Mouse (Mus musculus): ENCODE measurements around the gene Upp2.

The Upp2 gene

DNA sequence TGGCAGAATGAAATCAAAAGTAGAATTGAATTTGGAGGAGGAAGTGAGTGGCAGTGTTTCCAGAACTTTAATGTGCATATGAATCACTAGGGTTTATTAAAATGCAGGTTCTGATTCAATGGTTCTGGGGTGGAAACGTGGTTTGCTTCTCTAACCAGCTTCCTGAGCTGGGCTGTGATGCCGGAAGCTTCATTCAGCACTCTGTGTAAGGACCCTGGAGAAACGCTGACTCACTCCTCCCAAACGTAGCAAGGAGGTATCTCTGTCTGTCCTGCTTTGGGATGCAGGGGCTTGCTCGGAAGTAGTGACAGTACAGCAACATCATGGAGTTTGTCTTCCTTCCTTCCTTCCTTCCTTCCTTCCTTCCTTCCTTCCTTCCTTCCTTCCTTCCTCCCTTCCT is 192.6 kb downstream of the Upp2 start:
- no peak for DNase-seq (ENCODE audit: low spot score)

DNA sequence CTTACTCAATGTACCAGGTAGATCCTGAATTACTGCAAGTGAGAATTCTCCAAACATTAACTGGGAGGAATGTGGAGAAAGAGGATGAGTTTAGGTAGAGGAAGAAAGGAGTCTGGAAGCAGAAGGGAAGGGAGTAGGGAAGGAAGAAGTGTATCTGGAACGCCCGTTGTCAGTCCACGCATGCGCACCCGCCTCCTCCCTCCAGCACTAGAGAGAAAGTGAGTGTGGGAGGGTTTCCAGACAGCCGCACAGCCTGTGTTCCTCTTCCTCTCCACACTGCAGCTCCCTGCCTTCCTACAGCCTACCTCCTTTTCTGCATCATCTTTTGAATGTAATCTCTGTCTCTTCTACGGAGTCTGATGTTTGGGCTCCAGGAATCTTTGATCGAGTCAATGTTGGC is 198.0 kb downstream of the Upp2 start:
- peak; percentile 41 for DNase-seq (ENCODE audit: low spot score)

DNA sequence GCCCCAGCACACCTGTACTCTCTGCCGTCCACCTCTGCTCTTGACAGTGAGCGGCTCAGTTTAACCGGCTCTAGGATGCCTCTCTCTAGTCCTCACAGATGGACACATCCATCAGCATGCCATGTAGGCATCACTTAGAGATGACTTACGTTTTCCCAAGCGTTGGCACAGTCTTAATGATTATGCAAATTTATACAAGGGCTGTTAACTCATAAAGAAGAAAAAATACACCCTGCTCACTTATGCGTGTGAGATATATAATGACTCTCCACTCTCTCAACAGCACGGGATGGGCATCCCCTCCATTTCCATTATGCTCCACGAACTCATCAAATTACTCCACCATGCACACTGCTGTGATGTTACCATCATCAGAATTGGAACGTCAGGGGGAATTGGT is 206.7 kb downstream of the Upp2 start:
- no peak for DNase-seq (ENCODE audit: low spot score)

DNA sequence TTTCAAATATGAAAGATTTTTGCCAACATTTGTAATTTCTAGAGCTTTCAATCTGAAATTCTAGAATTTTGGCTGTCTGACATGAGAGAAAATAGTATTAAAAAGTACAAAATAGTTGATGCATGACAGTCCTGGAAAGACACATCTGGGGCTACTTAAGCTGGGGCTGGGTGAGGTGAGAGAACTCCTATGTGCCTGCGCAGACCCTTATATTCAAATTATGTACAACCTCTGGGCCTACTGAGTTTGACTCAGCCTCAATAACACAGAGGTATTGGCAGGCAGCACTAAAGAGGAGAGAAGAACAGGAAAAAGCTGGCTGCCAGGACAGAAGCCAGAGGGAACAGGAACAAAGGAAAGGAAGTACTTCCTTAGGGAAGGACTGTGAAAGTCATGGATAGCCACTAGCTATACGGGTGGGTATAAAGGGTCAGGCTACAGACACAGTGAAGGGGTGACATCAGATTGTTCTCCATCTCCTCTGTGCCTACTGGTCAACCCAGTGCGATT is 211.9 kb downstream of the Upp2 start:
- DNase-seq (ENCODE audit: low spot score) = no peak

DNA sequence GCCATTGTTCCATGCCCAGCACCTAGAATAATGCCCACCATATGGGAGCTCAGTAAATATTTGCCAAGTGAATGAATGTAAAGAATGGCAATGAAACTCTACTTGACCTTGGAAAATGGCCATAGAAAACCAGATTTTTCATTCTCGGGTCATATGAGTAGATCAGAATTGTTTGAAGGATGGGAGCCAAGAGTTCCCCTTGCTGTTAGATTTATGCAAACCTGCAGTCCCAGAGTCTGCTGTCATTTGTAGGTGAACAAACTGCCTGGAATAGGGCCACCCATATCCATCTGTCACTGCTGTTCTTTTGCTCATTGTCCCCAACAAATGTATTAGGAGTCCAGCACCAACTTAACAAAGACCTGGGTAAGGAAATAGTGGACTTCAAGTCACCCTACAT is 216.4 kb downstream of the Upp2 start:
- DNase-seq (ENCODE audit: low spot score) = no peak

DNA sequence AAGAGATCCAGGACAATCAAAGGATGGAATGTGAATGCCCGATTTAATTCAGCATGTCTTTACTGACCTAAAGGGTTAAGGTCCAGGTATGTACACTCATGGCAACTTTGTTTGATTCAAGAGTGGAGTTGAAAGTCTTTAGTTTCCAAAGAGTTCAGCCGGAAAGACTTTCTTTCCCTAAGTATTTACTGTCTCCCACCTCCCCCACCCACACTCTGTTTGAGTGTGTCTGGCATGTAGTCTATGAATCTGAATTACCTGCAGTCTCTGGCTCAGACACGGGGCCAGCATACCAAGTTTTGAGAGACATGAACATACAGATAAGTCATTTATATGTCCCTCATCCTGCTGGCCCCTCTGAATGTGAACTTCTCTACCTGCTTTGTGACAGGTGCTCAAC is 219.1 kb downstream of the Upp2 start:
- DNase-seq (ENCODE audit: low spot score) = no peak

DNA sequence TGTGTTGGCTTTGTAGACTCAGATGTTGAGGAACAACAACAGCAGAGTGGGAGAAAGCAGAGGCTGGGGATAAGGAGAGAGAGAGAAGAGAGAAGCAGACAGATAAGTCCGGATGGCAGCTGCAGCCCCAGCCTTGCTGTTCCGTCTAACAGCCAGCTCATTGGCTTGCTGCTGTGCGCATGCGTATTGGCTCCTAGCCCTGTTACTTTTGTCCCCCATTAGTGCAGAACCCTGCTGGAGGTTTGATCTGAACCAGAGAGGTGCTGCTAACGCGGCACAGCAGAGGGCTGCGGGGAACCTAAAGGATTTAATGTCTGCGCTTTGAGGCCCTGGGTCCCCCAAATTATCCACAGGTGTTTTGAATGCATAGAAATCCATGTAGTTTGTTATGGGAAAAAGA is 219.6 kb downstream of the Upp2 start:
- DNase-seq (ENCODE audit: low spot score) = peak; percentile 33

DNA sequence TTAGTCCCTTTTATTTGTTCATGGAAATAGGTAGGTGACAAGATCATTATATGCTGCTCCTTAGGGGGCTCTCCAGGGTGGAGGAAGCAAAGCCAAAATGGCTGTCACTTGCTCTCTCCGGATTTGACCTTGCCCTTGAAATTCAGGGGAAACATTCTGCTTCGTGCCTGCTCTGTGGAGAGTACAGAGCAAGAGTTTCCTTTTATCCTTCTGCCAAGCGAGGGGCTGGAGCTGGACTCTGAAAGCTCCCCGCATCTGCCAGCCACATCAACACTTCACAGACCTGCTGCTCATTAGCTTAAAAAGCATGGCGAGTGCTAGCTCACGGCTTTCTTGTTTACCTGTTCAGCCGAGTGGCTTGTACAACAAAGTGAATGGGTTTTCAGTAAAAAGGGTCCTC is 220.3 kb downstream of the Upp2 start:
- no peak for DNase-seq (ENCODE audit: low spot score)

DNA sequence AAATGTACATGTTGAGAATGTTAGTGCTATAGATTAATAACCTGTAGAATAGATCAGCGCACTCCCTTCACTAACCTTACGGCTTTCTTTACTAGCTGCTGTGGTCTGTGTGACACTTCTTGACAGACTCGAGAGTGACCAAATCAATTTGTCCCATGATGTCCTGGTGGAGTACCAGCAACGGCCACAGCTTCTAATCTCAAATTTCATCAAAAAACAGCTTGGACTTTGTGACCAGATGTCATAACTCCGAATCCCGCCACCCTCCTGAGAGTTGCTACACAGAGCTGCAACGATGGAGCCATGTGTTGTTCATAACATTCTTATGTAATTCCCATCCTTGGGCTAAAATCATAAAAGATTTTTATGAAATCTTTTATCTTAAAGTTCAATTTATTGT is 222.8 kb downstream of the Upp2 start:
- DNase-seq (ENCODE audit: low spot score) = no peak

DNA sequence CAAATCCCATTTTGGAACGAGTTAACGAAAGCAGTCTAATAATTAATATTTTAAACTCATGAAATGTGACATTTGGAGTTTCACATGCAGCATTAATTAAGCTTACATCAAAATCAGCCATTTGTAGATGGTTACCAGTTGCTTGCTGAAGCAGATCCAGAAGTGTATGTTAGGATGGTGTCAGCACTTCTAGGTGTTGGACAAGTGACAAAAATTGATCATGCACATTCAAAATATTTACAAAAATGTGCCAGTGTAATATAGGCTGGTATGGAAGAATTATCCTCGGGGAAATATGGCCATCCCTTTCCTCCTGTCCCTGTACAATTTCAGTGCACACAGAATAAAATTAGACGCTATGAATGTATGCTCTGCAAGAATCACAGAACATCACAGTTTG is 223.3 kb downstream of the Upp2 start:
- DNase-seq (ENCODE audit: low spot score) = no peak

DNA sequence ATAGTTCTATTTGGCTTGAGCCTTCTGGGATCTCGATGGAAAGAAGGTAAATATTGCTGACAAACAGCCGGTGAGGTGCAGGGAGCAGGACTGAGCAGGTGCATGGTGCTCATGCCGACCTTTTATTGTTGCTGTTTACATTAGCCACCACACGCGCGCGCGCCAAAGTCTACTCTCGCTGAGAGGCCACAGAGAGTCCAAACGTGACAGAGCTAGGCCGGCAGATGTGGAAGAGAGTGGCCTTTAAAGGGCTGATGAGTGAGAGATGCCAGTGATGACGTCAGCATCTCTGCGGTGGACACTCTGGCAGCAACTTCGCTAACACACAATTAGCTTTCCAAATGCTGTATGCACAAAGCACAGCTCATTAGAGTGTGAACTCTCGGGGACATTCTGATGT is 227.4 kb downstream of the Upp2 start:
- DNase-seq (ENCODE audit: low spot score) = no peak

DNA sequence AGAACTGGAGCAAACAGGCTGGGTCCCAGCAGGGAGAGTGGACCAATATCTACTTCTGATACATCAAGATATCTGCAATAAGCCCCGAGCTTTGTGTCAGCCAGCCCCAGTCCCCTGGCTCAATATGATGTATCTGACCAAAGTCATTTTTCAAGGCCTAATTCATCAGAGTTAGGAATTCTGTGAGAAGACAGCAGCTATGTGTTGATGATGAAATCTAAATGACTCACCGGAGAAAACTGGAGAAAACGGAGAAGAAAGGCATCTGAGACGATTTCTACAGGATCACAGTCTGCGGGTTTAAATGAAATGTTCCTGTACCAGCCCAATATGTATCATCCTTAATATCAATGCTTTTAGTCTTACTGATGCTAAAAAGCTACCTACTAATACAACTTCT is 228.3 kb downstream of the Upp2 start:
- no peak for DNase-seq (ENCODE audit: low spot score)

DNA sequence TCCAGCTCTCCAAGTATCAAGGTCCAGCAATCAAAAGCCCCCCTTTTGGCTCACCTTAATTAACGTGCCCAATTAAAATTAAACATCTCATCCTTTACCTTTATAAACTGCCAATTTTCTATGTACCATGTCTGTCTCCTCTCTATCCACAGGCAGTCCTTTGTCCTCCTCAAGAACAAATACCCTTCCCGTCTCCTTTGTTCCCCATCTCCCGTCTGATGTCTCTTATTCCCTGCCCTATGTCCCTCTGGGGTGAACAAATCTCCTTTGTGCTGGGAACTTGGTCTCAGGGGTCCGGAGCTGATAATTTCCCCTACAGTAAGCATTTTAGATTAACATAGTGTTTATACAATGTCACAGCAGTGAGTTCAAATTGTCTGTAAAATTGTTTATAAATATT is 230.4 kb downstream of the Upp2 start:
- no peak for DNase-seq (ENCODE audit: low spot score)

DNA sequence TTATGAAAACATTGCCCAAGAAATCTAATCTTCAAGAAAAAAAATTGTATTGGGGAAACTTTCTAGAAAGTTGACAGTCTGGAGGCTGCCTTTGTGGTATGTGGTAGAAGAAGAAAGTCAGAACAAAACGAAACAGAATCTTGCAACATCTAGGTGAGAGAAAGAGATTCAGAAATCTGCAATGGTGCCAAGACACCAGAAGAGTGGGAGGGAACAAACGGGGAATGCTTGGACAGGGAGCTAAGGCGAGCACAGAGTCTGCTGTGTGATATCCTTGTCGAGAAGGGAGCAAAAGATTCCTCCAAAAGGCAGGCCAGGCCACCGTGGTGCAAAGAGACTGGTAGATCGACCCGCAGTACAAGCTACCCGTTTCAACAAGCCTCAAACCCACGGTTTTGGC is 232.0 kb downstream of the Upp2 start:
- DNase-seq (ENCODE audit: low spot score) = no peak

DNA sequence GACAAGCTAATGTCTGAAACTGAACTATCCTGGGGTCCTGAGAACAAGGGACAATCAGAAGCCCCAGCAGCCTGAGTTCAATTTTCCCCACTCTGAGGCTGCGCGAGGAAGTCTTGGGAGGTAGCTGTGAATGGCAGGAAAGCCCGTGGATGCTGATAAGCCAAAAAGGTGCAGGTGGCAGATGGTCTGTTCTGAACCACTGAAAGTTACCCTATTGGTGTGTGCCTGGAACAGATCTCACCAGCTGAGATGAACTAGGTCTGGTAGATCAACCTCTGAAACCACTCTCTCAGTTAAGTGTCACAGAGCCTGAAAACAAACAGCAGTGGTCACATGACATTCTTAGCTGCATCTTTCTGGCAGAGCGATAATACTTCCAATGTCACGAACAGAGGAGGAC is 232.5 kb downstream of the Upp2 start:
- no peak for DNase-seq (ENCODE audit: low spot score)

DNA sequence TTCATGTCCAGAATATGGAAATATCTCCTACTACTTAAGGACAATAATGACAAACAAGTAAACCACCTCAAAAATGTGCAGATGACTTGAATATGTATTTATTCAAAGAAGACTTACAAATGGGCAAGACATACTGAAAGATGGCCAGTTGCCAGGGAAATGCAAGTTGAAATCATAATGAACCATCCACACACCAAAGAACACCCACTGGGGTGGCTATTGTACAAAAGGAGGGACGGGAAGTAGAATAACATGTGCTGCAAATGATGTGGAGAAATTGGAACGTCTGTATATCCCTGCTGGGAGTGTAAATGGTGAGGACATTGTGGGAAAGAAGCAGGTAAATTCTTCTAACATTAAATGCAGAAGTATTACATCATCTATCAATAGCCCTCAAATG is 245.8 kb downstream of the Upp2 start:
- DNase-seq (ENCODE audit: low spot score) = no peak

DNA sequence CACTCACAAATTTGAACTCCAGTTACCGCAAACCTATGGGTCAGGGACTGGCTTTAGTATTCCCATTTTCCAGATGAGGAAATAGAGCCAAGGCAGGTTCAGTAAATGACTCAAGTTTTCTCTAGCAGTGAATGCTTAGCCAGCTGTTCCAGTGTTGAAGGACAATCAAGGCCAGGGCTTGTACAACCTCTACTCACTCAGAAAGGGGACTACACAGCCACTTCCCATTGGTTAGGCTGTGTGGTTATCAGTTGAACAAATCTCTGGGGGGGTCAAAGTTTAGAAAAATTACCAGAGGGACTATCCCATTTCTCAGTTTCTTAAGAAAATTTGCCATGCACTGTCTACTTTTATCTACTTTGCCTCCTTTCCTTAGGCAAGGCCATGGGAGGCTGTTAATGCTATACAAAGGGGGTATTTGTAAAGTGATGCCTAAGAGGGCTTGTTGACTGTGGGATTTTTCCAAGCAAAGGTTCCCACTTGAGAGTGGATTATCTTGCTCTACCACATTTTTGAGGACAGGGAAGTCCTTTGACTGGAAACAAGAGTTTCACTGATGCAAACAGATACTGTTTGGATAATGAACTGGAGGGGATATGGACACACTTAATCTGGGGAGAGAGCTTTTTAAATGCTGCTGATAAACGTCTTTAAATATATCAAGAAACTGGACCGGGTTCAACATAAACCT is 262.0 kb downstream of the Upp2 start:
- no peak for DNase-seq (ENCODE audit: low spot score)

DNA sequence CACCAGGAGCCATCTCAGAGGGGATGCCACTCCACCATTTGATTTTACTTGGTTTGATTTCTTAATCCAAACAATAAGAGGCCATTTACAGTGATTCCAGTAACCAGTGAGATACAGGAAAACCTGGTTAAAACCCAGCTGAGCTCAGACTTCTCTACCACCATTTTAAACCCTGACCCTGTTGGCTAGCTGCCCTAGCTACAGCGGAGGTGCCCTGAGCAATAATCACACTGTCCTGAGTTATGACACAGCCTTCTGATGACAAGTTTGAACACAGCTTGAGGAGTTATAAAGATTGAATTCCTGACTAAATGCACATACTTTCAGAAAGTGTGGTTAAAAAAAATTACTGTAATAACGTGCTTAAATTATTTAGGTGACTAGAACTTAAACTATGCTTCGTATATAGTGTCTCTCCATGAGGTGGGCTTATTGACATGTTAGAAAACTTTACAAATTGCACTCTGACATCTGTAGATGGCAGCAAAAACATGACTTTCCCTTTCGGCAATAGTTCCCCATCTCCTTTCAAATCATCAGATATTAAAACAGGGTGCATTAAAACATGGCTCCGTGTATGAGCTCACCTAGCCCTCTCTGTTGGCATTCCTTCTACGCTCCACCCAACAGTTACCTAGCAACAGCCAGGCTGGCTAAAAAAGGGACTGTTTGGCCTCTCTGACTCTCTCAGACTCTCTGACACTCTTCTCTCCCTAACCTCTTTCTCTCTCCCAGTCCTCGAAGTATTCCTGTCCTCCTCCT is 263.1 kb downstream of the Upp2 start:
- DNase-seq (ENCODE audit: low spot score) = peak; percentile 11

DNA sequence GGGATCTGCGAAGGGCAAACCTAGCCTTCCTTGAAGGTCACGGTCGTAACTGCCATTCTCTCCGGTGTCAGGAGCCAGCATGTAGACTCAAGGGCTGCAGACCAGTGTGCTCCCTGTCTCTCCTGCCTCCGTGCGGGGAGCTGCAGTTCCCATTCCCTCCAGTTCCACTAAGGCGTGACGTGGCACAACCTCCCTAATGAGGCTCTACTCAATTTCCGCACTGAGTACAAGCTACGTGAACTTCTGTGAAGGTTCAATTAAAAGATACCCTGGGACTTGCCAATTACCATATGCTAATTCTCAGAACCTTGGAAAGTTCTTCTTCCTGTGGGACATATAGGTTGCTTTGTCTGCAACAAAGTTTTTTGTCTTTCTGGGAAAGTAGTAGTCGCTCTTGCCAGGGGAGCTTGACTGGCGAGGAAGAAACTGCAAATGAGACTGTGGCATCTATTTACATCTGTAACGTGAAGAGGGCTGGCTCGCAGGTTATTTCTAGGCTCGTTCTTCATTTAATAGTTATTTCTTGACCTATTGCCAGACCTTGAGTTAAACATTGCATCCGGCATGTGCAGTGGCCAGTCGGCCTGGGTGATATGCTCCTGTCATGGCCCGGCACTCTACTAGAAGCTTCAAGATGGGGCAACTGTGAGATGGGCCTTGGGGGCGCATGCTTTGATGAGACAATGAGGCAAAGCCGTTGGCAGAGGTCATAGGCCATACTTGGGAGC is 265.3 kb downstream of the Upp2 start:
- DNase-seq (ENCODE audit: low spot score) = no peak

DNA sequence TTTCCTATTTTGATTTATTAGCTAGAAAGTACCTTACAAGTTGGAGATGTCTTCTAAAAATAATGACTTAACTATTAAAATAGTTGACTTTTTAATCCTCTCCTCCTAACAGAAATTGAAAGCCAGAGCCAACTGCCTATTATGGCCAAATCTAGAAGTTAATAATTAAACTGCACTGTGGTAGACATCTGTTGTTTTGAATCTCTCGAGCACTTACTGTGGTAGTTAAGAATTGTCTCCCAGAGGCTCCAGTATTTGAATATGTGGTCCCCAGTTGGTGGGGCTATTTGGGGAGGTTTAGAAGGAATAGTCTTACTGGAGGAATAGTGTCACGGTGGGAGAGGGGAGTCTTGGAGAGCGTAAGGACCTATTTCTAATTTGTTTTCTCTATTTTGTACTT is 273.9 kb downstream of the Upp2 start:
- no peak for DNase-seq (ENCODE audit: low spot score)

DNA sequence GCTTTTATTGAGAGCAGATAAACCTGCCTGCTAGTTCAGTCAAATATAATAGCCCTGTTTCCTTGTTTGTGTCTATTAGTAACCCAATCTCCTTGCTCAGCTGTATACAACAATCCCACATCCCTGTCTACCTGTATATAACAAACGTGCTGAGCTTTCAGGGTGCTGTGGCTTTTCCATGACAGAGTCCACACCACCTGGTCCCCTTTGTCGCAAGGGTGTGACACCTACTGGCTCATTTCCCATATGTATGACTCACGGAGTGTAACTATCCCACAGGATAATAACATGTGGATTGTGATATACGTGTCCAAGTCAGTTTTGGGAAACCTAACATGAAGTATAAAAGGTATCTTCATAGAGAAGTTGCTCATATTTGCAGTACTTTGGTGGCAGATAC is 275.3 kb downstream of the Upp2 start:
- no peak for DNase-seq (ENCODE audit: low spot score)
